In the genomic region with DNA sequence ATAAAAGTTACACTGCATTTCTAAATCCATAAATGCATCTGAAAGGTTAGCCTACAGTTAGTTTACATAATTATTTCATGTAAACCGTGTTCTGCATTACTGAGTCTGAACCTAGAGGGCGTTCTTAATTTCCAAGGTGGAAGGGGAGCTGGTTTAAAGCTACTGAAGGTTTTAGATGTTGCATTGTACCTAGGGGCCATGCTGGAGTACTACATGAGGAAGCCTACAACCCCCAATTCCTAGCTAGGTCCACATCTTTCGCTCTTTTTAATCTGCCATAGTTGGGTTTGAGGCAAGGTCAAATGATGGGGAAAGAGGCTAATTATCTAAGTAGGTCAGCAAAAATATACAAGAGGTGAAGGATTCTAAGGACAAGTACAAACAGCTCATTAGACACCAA, we compare ENCODE assay signal across 16 mouse cellular contexts. TPM values are rescaled to one million over a fixed set of nuclear protein-coding genes. Genes with fewer than 3 reads are reported as not detected.
A peak's percentile ranks its signal among the peaks of the same experiment; 100 is the strongest.
DNase-seq lines count a peak whose midpoint lies in the region; ATAC-seq and TF ChIP-seq lines count a peak whose summit lies in the region.
"Had no signal": no experiment of that assay in that cellular context is flagged by ENCODE, and none has a peak within 500 bp of the region (broad histone marks: within the 10 kb centered on the region; RNA-seq: fewer than 3 reads in every experiment).

No protein-coding gene starts in this region.

- H3K9me3 ChIP-seq in heart, embryonic 10.5 days: no peaks in the 10 kb centered on the region
- H3K9me3 ChIP-seq: forebrain, embryonic 12.5 days; liver, embryonic 13.5 days; neural tube, embryonic 13.5 days had no signal

- no peaks in the 10 kb centered on the region for H3K27me3 ChIP-seq in heart, embryonic 10.5 days (ENCODE audit: insufficient read depth, poor library complexity, severe bottlenecking)
- H3K27me3 ChIP-seq: forebrain, embryonic 12.5 days; liver, embryonic 13.5 days; neural tube, embryonic 13.5 days had no signal

- H3K36me3 ChIP-seq in heart, embryonic 10.5 days: no peaks in the 10 kb centered on the region
- H3K36me3 ChIP-seq: forebrain, embryonic 12.5 days; liver, embryonic 13.5 days; neural tube, embryonic 13.5 days had no signal

- no peak overlapping the region for H3K4me3 ChIP-seq in heart, embryonic 10.5 days
- H3K4me3 ChIP-seq in layer of hippocampus, adult 2 months: no peak overlapping the region
- H3K4me3 ChIP-seq: forebrain, embryonic 12.5 days; liver, embryonic 13.5 days; neural tube, embryonic 13.5 days had no signal

- peak; percentile 51 for TF ChIP-seq CTCF in layer of hippocampus, adult 2 months (conservative IDR thresholded peaks at IDR 0.05)

- 90% methylated on average over 3 of the region's 3 CpGs for WGBS in heart, embryonic 10.5 days

- H3K4me1 ChIP-seq in heart, embryonic 10.5 days: peaks cover 43% of the 10 kb centered on the region

- ATAC-seq in megakaryocyte progenitor cell, adult 5-6 weeks (replicated peaks; ENCODE audit: poor library complexity): peak; percentile 69

- peak overlapping the region; percentile 80; the same call in 1 of the 2 replicates for H3K27ac ChIP-seq in heart, embryonic 10.5 days
- peak overlapping the region; percentile 90 for H3K27ac ChIP-seq in layer of hippocampus, adult 2 months
- H3K27ac ChIP-seq: liver, embryonic 13.5 days had no signal

- no peak for DNase-seq in heart, embryonic 10.5 days (ENCODE audit: low spot score)
- no peak for DNase-seq in heart, adult 18-20 months
- DNase-seq in layer of hippocampus, adult 2 months (ENCODE audit: low spot score in 2 of 2): no peak
- no peak for DNase-seq in layer of hippocampus, adult 9-10 months (ENCODE audit: low spot score)
- peak; percentile 12 for DNase-seq in testis, postnatal 10 days (ENCODE audit: low spot score)
- no peak for DNase-seq in testis, postnatal 14 days (ENCODE audit: low spot score)
- no peak for DNase-seq in urinary bladder, postnatal 36 days (ENCODE audit: low spot score in 2 of 2)
- DNase-seq: adrenal gland, postnatal 10 days; gastrocnemius, postnatal 10 days; kidney, adult 18-20 months; kidney, postnatal 25 days; liver, embryonic 13.5 days; lung, postnatal 10 days had no signal

RNA-seq across cellular contexts. Expression of a gene that starts 25.5 kb away (rescaled TPM):
- 44.5 and 50.9 TPM in 2 replicates for polyA plus RNA-seq in heart, embryonic 10.5 days (2016; fragmentation: Nextera tagmentation; extraction: Ambion mirVana)
- 10 to 100 TPM; 26.3 to 27.6 TPM for total RNA-seq in heart, adult 18-20 months (2021)
- total RNA-seq in layer of hippocampus, adult 2 months (2021): 10 to 100 TPM; 33.9 to 34.6 TPM
- 37.8 and 45.5 TPM in 2 replicates for total RNA-seq in megakaryocyte progenitor cell, adult 5-6 weeks (2015)
- total RNA-seq in megakaryocyte progenitor cell, adult 5-6 weeks (2017): 9.7 and 13.9 TPM in 2 replicates
